Mouse (Mus musculus) midbrain, embryonic 13.5 days (tissue): ENCODE data around the gene Msmo1. TPM values are rescaled to one million over a fixed set of nuclear protein-coding genes. Genes with fewer than 3 reads are reported as not detected.

ENCODE experiments used
- ATAC-seq: fragments of 200-750 bp; cut with Nextera tagmentation; 2 replicates; pipeline ENCODE4 v1.8.0; 2017; ENCODE audit warnings: mild to moderate bottlenecking, moderate TSS enrichment, moderate library complexity
- H3K27ac ChIP-seq: fragments of 300-500 bp; sonication (generic); 2 replicates; pipeline ENCODE4 v1.5.1; 2015; ENCODE audit warnings: inconsistent platforms, mild to moderate bottlenecking, moderate library complexity
- H3K27me3 ChIP-seq: fragments of 300-500 bp; sonication (generic); 2 replicates; pipeline ENCODE4 v1.6.1; 2015; ENCODE audit warnings: mild to moderate bottlenecking, inconsistent platforms
- H3K36me3 ChIP-seq: fragments of 300-500 bp; sonication (generic); 2 replicates; pipeline ENCODE4 v1.6.1; 2015; ENCODE audit warnings: mild to moderate bottlenecking, inconsistent platforms
- H3K4me1 ChIP-seq: fragments of 300-500 bp; sonication (generic); replicated peaks from 2 replicates; pipeline ENCODE4 v1.6.1; 2015; ENCODE audit warnings: inconsistent platforms
- H3K4me2 ChIP-seq: fragments of 300-500 bp; sonication (generic); replicated peaks from 2 replicates; pipeline ENCODE4 v1.6.1; 2015; ENCODE audit warnings: moderate library complexity, mild to moderate bottlenecking, inconsistent platforms
- H3K4me3 ChIP-seq: fragments of 300-500 bp; sonication (generic); replicated peaks from 2 replicates; pipeline ENCODE4 v1.5.1; 2015; ENCODE audit warnings: mild to moderate bottlenecking, inconsistent platforms
- H3K9ac ChIP-seq: fragments of 300-500 bp; sonication (generic); replicated peaks from 2 replicates; pipeline ENCODE4 v1.6.1; 2015; ENCODE audit warnings: mild to moderate bottlenecking, inconsistent platforms
- H3K9me3 ChIP-seq: fragments of 300-500 bp; sonication (generic); 2 replicates; pipeline ENCODE4 v1.6.1; 2016; ENCODE audit warnings: mild to moderate bottlenecking, inconsistent platforms
- WGBS: fragments of 180-500 bp; shearing (Covaris S2); methylation state at CpG from one replicate; pipeline ENCODE4 v1.1.7; 2015; 5-methylcytosine and 5-hydroxymethylcytosine counted together
- polyA plus RNA-seq: library from polyadenylated mRNA; unstranded; fragments of >200 nt; fragmentation: Nextera tagmentation; extraction: Ambion mirVana; gene quantifications from 2 replicates; pipeline ENCODE4 v1.2.1, GENCODE M21; 2015

The Msmo1 gene
- polyA plus RNA-seq, 1 experiment from 2014 or later, result 155 TPM

GRCm38 (mm10) chr8:64671937-64672336 is 61.7 kb downstream of the Msmo1 start:
- Histone ChIP-seq H3K4me1 (peaks cover 8% of the 10 kb centered on the region; the same call in 1 of the 2 replicates), H3K36me3 (no peaks in the 10 kb centered on the region), H3K27ac (no peak overlapping the region), H3K4me2 (no peak overlapping the region), H3K9me3 (no peaks in the 10 kb centered on the region), H3K27me3 (no peaks in the 10 kb centered on the region), H3K4me3 (no peak overlapping the region), H3K9ac (no peak overlapping the region)
- no peak for ATAC-seq
- 11% methylated on average over 1 of the region's 1 CpGs for WGBS

Other genes with a start within 250 kb of the Msmo1 start
- 676 and 719 TPM in 2 replicates for gene Cpe, start 40.7 kb downstream of the Msmo1 start, polyA plus RNA-seq
- gene Klhl2, start 116.2 kb upstream of the Msmo1 start, polyA plus RNA-seq, result 17.2 and 20.7 TPM in 2 replicates
- 20.8 and 21.4 TPM in 2 replicates for gene Tmem192, start 213.4 kb upstream of the Msmo1 start, polyA plus RNA-seq